Mouse (Mus musculus) gastrocnemius, postnatal 25 days (tissue): ENCODE results near the gene Csf1. TPM values are rescaled to one million over a fixed set of nuclear protein-coding genes. Genes with fewer than 3 reads are reported as not detected.

Source experiments
- DNase-seq: peaks from one replicate; pipeline ENCODE4 v3.0.0; 2022
- long read RNA-seq, 2 experiments: library from polyadenylated mRNA; stranded (forward); transcript quantifications; one replicate each; pipeline ENCODE4 v2.0.0; 2021
- total RNA-seq, 2 experiments: library from RNA; stranded (reverse); gene quantifications; 1 replicate in 1 of 2; 2 replicates in 1 of 2; pipeline ENCODE4 v1.2.3; 2021

Csf1 gene
- 10 to 100 TPM in 1 of 2 experiments, 1 to 10 TPM in 1; 9.5 to 10.6 TPM for total RNA-seq
- long read RNA-seq, experiment 1, partial matches to known transcripts: 0 of 7 reads
- long read RNA-seq, experiment 1, other reads (novel, unspliced or antisense): 7 of 7 reads
- long read RNA-seq, experiment 2, partial matches to known transcripts: 6 of 10 reads
- long read RNA-seq, experiment 2, other reads (novel, unspliced or antisense): 2 of 10 reads

DNA sequence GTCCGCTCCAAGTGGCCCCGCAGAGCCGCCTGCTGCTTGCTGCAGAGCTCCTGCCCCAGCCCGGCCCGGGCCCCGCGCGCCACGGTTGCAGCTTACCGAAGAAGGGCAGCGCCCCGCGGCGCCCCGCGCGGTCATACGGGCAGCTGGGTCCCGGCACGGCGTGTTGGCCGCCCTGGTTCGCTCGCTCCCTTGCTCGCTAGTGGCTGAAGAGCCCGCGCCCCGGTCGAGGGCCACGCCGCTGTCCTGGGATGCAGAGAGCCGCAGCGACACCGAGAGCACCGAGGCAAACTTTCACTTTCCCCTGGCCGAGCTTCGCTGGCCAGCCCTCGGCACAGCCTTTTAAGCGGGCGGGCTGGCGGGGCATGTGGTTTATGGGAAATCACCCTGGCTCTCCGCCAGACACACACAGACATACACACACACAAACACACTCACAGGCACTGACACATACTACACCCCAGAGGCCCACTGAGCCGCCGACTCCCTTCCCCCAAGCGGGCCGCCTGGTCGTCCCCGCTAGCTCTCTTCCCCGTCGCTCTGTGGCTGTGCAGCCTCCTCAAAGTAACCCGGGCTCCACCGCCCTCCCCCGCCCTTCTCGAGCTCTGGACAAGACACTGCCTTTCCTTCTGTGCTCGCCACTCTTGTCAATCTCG is at the start of gene Csf1:
Gene Csf1 (minus strand): TSS at position 541 of the 653 bp plus-strand sequence.
- peak; percentile 86 for DNase-seq

DNA sequence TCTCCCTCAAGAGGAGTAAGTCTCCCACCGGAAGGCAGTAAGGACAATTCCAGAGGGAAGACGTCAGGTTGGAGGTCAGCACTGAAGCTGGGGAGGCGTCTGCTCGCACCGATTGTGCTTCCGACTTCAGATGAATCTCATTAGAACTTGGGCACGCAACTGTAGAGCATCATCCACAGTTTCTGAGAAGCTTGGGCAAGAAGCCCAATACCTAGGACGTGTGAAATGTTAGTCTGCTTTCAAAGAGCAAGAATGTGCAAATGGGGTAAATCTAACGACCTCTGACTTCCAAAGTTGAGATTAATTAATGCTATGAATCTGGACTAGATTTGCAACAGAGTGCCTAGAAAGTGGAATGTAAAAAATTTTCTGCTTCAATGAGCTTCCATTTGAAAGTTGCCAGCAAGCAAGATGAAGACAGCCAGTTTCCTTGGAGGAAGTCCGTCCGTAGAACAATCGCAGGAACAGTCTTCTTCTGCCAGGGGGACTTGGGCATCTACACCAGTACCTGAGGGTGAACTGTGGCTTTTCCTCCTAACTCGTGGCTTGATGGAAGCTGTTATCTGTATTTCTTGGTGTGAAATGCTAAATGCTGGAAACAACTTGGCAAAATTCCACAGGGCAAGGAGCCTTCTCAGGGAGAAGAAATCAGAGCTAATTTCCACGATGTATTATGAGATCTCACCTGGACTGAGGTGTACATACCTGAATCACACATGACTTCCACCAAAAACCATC is 47.9 kb upstream of the Csf1 start:
- DNase-seq: no peak

- no peak for DNase-seq
Observed at GRCm38 (mm10) chr3:107807386-107807974, 47.2 kb upstream of the Csf1 start.

- DNase-seq: no peak
Observed at GRCm38 (mm10) chr3:107806916-107807315, 46.6 kb upstream of the Csf1 start.

GRCm38 (mm10) chr3:107804799-107805198 is 44.5 kb upstream of the Csf1 start:
- no peak for DNase-seq

- DNase-seq: no peak
Observed at GRCm38 (mm10) chr3:107802185-107802946, 42.1 kb upstream of the Csf1 start.

DNA sequence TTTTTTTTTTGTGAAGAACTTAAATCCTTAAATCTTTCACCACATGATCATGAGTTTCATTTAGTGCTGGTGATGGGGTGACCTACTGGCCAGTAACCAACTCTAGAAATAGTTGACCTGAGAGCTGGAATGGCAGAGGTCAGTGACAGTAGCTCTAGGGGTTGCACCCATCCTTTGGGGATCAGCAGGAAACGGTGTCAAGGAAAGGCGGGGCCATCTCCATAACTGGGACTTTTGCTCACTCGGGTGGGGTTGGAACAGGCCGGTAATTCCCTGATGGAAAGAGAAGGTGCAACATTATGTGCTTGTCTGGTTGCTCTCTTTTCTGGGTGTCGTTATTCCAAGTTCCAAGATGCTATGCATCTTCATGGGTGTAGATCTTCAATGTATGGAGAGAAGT is 38.7 kb upstream of the Csf1 start:
- DNase-seq: no peak

GRCm38 (mm10) chr3:107796191-107796983 is 36.1 kb upstream of the Csf1 start:
- DNase-seq: no peak

DNA sequence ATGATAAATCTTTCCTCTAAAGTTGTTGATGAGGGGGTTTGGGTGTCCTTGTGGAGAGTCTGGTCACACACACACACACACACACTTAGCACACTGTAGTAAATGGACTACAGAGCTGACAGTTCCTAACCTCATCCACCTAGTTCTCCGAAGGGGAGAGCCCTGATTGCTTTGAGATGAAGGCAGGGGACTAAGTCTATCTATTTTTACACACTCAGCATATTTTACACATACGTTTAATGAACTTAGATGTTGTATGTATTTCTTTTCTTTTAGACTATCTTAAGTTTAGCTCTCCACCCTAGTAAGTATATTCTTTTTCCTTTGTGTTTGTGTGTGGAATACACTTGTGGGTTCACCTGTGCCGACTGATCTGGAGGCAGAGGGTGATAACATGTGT is 34.6 kb upstream of the Csf1 start:
- no peak for DNase-seq

GRCm38 (mm10) chr3:107793300-107794201 is 33.3 kb upstream of the Csf1 start:
- DNase-seq: peak; percentile 77

DNA sequence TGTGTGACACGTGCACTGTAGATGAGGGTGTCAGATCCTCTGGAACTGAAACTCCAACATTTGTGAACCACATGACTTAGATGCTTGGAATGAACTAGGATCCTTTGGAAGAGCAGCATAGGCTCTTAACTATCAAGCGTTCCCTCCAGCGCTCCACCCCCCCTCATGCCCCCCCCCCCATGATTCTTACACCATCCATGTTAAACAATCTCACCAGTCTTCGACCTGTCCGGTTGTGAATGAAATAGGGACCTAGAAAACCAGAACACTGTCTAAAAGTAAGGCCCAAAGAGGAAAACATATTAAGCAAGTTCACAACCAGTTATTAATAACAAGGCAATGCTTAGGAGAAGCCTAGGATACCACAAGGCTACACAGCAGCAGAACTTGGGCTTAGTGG is 32.5 kb upstream of the Csf1 start:
- no peak for DNase-seq

DNA sequence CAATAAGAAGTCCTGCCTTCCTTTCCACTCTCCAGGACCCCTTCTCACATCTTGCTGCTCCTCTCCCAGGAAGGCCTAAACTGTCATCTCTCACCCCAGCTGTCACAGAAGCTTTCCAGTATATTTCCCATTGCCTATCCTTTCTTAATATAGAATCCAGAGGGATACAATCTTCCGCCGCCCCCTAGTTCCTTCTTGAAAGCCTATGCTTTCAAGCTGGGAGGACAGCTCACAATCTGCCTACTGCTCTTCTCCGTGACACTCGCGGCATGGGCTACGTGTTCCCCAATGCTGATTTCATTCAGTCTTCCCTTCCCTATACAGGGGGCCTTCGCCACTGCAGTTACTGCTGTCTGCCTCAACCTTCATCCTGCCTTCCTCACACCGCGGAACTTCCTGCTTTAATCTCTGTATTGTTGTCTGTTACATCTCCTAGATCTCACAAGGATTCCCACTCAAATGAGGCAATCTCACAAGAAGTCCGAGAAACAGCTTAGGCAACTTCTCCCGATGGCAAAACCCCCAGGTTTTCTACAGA is 30.6 kb upstream of the Csf1 start:
- no peak for DNase-seq

DNA sequence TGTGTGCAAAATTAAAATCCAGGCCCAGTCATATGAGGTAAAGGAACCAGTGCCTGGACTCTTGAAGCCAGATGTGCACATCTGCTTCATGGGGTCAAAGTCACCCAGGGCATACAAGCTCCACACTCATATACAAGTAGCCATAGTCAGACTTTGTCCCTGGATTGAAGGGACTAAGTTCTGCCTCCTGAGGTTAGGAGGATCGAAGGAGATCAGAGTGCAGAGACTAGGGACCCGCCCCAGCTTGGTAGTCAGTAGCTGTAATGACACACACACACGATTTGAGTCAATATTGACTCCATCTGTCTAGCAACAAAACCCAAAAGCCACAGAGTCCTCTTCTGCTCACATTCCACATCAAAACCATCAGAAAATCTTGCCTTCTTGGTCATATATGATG is 30.0 kb upstream of the Csf1 start:
- DNase-seq: no peak

DNA sequence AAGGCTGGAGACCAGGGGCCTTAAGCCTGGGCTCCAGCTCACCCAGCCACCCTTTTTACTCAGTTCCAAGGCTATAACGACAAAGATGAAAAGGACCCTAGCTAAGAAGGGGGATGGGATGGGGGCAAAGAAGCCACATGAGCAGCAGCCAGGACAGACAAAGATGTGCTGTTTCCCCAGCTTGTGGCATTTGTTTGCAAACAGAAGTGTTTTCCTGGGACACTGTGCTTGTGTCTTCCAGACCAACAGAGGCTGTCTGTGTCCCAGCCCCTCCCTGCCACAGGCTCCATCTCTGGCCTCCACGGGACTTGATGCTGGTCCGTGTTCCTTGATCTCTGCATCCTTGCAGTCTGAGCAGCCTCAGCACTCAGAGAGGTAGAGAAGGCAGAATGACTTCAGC is 28.6 kb upstream of the Csf1 start:
- DNase-seq: no peak

DNA sequence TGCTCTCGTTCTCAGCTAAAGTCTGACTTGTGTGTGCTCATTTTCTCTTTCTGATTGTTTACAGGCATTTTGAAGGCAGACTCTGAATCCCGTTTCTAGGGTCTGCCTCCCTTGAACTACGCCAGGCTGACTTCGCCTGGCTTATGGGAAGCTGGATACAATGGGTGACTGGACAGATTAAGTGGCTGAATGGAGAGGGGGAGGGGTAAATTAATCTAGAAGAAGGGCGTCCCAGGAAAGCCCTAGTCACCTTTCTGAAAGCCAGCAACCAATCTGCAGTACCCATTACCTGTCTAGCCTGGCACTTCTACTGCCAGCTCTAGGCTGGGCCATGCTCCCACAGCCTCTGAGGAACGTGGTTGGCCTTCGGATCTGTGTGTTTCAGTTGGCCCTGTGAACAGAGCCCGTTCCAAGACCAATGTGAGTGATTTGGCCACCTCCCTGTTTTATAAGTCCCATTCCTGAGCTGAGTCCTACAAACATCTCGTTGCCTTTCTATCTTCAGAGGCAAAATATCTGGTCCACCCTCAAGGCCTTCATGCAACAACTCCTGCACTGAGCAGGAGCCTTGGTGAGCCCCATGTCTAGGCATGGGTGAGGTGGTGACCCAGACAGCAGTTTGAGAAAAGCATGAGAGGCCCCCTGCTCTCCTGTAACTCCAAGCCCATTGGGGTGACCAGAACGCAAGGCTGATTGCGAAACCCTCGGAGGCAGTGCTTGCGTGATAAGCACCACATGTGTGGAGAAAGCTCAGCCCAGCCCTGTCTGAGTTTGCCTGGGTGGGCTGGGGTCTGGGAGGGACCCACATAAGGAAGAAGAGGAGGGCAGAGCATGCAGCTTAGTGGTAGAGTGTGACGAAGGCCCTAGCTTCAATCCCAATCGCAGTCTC is 27.6 kb upstream of the Csf1 start:
- peak; percentile 38 for DNase-seq

GRCm38 (mm10) chr3:107786980-107787612 is 26.8 kb upstream of the Csf1 start:
- DNase-seq: no peak

DNA sequence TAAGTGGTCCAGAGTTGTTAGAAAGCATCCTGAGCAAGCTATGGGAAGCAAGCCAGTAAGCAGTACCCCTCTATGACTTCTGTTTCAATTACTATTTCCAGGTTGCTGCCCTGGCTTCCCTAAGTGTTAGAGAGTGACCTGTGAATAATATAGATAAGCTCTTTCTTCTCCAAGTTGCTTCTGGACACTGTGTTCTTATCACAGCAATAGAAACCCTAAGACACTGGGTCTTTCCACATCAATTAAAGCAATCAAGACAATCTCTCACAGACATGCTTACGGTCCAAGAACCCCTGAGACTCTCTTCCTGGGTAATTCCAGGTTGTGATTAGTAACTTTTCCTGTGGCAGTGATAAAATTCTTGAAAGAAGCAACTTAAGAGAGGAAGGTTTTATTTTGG is 26.1 kb upstream of the Csf1 start:
- DNase-seq: no peak

DNA sequence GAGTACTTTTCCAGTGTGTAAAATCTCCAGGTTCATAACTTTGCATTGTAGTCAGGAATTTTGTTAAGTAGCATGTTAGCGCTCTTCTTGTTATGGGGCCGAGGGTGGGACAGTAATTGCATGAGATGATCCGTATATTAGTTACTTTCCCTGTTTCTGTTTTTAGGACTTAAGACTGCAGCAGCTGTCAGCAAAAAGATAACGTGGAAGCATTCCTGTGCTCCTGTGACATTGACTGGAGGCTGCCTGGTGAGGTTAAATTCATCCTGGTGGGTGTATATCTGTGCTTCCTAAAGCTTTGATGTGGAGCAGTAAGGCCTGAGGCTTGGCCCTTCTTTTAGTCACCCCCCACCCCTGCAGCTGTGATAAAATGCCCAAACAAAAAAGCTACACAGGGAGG is 25.3 kb upstream of the Csf1 start:
- DNase-seq: no peak

DNA sequence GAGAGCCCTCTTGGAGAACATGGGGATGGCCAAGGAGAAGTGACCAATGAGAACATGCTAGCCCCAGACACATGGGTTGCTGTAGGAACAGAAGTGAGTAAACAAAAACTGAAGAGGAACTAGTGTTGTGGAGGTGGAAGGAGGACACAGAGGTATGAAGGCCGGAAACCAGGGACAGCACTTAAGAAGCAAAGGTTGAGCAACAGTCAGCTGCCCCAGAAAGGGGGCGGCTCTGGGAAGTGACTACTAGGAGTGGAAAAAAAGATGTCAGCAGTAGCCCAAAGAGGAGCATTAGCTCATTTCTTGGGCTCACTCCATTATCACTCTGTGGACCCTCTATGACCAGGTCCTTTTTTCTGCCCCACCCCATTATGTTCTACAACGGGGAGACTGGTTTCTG is 23.0 kb upstream of the Csf1 start:
- DNase-seq: no peak
